Mouse (Mus musculus) c-Kit-positive CD71-positive TER-119-positive erythroid progenitor cells, embryonic 14.5 days (primary cell): ENCODE data around the gene Agpat2.

Experiments
- DNase-seq: peaks from one replicate; pipeline ENCODE4 v3.0.0-alpha.2; 2013; ENCODE audit warnings: low spot score

Gene Agpat2

GRCm38 (mm10) chr2:26626081-26626480 is 21.9 kb upstream of the Agpat2 start:
- no peak for DNase-seq

DNA sequence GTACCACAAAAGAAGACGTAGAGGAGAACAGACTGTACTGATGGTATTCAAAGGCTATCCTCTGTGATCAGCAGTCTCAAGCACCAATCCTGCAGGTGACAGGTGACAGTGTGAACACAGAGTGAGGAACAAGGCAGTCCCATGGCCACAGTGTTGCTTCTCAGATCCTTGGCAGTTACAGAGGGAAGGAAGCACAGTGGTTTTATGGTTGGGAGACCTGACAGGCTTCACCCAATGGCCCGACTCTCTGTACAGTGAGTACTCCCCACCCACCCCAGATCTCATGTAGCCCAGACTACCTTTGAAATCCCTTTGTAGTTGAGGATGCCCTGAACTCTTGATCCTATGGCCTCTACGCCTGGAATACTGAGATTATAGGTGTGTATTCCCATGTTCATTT is 21.2 kb upstream of the Agpat2 start:
- no peak for DNase-seq

DNA sequence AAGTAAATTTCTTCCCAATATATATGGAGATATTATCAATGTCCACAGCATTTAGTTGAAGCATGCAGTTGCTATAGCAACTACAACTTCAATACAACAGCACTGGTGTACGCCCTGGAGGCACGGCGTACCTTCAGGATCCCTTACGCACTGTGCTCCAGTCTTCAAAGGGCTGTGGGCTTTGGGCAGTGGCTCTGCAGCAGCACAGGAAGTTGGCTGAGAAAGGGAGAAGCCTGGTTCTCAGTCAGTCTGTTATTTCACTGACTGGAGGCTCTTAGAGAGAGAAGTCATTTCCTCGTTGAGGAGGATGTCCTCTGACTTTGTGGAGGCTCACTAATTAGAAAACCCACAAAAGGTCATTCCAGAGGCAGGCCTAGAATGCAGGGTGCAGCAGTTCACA is 18.8 kb upstream of the Agpat2 start:
- DNase-seq, result no peak

DNA sequence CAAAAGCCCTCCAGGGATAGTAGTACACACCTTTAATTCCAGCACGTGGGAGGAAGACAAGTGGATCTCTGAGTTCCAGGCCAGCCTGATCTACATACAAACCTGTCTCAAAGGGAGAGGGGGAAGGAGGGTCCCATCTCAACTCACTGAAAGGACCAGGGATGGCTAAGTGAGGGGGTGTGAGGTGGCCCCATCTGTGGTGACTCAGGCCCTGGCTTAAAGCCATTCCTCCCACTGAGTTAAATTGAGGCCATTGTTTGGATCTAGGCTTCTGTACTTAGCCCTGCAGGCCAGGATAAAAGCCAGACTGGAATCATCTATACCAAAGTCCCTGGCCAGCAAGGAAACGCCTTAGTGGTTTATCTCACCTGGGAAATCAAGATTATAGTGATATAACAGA is 17.0 kb upstream of the Agpat2 start:
- no peak for DNase-seq

DNA sequence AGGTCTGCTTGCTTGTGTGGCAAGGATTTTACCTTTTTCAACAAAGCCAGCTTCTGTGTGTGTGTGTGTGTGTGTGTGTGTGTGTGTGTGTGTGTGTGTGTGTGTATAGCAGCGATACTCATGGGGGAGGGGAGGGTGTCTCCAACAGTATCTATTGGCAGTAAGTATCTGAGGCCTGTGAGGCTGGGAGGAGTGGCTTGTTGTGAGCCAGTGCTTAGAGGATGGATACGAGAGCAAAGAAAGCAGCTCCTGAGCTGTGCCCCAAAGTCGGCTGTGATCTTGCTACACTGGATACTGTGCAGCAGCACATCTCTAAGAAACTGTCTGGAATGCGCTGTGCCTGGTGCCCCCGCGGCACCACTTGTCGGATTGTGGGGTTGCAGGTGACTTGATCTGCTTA is 13.7 kb upstream of the Agpat2 start:
- DNase-seq, result no peak

GRCm38 (mm10) chr2:26617331-26617730 is 13.1 kb upstream of the Agpat2 start:
- no peak for DNase-seq

DNA sequence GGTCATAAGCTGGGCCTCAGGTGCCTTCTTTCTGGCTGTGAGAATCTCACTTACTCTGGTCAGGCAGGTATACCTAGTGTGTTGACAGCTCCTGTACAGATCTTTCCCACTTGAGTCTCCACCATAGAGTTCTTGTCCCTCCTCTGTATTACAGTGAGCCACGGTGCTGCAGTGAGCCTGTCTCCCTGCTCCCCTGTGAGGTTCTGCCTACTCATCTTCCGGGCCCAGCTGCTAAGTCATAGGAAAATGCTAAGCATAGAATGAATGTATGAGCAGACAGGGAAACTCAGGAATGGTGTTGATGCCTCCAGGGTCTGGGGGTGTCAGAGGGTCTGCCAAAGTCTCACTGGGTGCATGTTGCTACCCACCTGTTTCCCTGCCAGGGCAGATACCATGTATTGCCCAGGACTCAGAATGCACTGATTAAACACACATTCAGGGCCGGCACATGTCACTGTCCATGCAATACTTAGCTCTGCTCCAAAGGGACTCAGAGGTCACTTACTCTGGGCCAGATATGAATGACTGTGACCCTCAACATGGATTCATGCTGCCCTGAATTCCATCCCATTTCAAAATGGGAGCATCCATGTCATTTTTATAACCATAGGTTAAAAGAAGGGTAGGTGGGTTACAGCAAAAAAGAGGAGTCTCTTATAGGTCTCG is 11.4 kb upstream of the Agpat2 start:
- DNase-seq, result no peak

- DNase-seq, result no peak
Observed at GRCm38 (mm10) chr2:26614903-26615302, 10.7 kb upstream of the Agpat2 start.

DNA sequence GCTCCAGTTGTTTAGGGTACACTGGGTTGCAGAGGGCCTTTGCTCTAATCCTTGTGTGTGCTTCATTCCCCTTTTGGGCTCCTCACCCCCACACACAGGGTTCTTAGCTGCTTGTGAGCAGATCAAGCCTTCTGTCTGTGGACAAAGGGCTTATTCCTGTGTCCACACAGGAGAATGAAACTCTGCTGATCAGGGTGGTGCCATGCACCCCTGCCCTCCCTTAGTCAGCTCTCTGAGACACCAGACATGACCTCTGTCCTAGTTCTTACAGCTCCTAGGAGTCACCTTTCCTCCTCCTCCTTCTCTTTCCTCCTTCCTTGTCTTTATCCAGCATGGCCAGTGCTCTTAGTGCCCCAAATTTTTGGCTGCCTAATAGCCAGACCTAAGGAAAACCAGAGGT is 7.7 kb upstream of the Agpat2 start:
- no peak for DNase-seq

DNA sequence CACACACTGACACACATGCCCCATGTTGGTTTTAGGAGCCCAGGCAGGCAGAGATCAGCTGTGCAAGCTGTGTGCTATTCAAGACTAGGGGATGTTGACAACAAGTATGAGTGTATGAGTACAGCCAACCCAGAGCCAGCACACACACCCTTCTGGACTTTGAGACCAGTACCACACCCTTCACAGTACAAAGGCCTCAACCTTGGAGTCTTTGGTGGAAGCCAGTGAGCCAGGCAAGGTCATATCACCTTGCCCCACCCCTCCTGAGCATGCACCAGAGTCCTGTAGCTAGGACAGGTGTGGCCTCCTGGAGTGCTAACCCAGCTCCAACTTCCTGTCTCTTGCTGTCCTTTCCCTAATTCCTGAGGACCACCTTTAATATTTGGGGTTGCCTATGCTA is 6.8 kb upstream of the Agpat2 start:
- DNase-seq, result no peak

DNA sequence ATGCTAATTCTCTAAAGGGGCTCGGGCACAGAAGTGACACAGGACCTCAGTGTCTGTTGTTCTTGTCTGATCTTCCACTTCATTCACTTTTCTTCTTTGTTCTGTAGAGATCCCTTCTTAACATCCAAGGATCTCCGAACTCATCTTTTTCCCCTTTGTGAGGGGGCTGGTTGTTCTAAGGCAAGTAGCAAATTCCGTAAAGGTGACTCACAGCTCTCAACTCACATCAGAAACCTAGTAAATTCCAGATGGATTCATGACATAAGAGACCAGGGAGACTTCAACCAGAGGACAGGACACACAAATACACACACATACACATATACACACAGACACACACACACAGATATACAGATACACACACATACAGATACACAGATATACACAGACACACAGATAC is 6.3 kb upstream of the Agpat2 start:
- no peak for DNase-seq

- no peak for DNase-seq
Observed at GRCm38 (mm10) chr2:26609261-26609661, 5.0 kb upstream of the Agpat2 start.

DNA sequence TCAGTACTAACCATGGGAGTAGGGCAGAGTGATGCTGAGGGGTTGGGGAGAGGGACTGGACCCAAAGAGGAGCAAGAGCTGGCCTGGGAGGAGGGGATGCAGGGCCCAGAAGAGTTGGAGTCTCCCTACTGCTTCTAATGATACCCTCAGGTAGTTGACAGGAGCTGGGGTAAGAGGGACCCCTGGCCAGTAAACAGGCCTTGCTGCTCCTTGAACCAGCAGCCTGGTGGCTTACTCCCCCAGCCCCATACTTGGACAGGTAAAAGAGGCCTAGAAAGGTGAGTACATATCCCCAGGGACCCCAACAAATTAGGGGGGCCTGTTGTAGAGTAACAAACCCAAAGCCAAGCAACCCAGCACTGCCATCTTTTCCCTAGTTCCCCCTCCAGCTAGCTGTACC is 4.6 kb upstream of the Agpat2 start:
- DNase-seq, result no peak

DNA sequence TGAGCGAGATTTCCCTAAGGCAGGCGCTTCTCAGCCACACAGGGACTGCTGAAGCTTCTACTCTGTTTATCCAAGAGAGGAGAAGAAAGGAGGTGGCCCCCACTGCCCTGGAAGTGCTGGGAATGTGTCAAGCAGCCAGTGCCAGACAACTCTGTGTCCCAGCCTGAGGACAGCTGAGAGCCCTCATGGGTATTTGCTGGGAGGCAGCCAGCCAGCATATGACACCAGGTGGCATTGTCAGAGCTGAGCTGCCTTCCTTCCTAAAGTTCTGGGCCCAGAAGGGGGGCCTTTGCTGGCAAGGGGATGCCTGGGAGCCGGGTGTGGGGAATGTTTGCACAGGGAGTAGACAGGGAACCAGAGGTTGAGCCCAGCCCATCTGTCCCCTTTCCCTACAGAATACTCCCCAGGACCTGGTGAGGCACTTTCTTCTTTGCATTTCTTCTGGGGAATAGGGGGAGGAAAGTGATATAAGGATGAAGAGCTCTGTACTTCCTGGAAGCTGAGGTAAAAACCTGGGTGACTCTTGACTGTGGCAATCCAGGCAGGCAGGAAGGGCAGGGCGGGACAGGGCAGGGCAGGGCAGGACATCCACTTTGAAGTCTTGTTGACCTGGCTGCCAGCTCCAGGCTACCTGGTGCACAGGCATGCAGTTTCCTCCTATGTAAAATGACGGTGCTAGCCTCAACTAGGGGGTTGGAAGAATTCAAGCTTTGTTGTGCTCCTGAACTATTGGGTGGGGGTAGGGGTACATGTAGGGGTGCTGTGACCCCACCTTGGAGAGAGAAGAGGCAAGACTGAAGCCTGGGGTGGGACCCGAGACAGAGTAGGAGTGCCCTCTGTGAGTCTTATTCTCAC is 3.1 kb upstream of the Agpat2 start:
- DNase-seq, result no peak

DNA sequence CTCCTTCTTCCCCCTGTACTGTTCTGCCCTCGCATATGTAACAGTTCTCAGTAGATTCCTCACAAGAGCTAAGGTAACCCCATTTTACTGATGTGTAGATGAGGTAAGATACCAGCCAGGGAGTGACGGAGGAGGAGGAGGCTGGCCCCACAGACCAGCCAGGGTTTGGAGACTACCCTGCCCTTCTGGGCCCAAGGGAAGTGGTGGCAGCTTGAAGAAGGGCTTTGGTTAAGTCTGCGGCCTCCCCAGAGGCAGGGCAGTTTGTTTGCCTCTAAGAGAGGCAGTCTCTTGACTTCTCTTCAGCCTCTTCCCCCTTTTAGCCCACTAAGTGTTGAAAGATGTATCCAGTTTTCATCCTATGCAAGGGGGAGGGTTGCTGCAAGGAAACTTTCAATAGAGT is 2.4 kb upstream of the Agpat2 start:
- no peak for DNase-seq

GRCm38 (mm10) chr2:26605331-26605730 is 1.1 kb upstream of the Agpat2 start:
- no peak for DNase-seq

DNA sequence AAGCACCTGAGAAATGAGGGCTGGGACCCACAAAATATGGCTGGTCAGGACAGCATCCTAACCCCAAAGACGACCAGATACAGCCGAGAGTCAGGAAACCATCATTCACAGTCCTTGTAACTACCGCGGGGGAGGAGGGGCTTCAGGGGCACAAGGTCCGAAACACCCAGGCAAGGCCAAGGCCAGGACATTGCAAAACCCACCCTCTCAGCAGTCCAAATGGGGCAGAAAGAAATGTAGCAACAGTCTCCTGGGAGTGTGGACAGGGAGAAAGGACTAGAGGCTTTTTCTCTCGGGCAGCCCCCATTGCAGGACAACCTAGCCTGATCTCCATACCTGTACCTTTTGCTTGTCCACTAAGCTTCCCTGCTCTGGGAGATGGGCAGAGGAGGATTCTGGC is 1.1 kb downstream of the Agpat2 start:
- no peak for DNase-seq

DNA sequence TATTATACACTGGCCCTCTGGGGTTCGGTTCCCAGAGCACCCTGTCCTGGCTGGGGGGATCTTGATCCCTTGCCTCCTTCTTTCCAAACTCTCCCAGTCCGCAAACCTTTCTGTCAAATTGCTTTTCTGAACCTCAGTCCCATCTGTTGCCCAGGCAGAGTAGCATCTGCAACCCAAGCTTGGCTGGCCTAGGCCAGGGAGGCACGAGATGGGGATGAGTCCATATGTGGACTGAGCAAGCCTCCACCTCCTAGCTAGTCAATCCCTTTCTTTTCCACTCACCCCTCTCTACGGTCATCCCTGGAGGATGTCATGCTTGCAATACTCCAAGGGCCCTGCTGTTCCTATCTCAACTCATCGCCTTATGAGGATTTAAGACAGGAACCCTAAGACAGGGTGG is 1.6 kb downstream of the Agpat2 start:
- no peak for DNase-seq

- DNase-seq, result no peak
Observed at GRCm38 (mm10) chr2:26601595-26601994, 2.6 kb downstream of the Agpat2 start.

DNA sequence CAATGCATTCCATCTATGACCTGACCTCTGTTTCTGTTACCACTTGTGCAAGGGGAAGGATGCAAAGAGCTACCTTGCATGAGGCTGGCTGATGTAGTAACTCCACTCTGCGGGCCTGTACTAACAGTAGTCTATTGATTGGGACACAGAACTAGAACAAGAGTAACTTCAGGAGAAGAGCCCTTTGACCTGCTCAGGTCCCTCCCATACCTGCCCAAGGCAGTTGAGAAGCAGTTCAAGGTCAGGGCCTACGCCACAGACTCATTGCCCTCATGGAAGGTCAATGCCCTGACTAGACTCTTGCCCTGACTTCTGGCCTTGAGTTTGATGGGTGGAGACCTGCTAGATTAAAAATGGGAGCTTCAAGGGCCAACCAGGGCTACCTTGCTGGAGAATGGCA is 3.6 kb downstream of the Agpat2 start:
- no peak for DNase-seq

- DNase-seq, result no peak
Observed at GRCm38 (mm10) chr2:26599965-26600364, 4.3 kb downstream of the Agpat2 start.

- no peak for DNase-seq
Observed at GRCm38 (mm10) chr2:26598462-26598861, 5.8 kb downstream of the Agpat2 start.

- DNase-seq, result no peak
Observed at GRCm38 (mm10) chr2:26597810-26598209, 6.4 kb downstream of the Agpat2 start.

DNA sequence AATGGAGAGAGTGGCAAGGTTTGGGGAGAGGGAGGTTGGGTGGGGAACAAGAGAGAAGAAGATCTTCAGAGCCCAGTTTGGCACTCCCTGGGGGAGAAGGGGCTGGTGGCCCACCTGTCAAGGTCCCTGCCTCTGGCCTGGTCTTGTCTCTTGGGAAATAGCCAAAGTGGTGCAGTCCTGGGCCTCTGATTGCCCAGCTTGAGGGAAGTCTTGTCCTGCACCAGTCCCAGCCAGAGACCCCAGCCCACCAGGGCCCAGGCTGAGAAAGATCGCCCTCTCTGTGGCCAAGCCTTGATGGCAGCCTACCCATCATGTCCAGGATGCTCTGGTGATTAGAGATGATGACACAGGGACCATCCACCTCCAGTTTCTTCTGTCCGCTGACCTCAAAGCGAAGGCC is 7.3 kb downstream of the Agpat2 start:
- DNase-seq, result no peak
